Mouse (Mus musculus) NIH3T3 (cell line): ENCODE data around the gene Hes7.

Source experiments
- DNase-seq: peaks from one replicate; pipeline ENCODE4 v3.0.0-alpha.2; 2012; ENCODE audit warnings: low read depth

The Hes7 gene

DNA sequence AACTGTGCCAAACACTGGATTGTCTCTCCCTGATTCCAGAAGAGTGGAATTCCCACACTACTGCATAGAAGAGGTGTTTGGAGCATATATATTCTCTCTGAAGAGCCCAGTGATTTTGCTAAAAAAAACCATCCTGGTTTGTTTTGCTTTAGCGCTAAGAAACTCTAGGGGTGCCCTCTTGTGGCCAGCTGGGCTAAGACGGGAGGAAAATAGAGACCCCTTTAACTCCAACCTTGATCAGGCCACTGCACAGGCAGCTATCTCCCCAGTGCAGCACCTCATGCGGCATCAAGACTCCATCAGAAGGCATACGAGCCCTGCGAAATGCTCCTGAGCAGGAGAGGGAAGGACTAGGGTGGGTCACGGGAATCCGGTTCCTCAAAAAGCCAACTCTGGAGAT lies 30.2 kb downstream of the Hes7 start:
- peak; percentile 80 for DNase-seq

DNA sequence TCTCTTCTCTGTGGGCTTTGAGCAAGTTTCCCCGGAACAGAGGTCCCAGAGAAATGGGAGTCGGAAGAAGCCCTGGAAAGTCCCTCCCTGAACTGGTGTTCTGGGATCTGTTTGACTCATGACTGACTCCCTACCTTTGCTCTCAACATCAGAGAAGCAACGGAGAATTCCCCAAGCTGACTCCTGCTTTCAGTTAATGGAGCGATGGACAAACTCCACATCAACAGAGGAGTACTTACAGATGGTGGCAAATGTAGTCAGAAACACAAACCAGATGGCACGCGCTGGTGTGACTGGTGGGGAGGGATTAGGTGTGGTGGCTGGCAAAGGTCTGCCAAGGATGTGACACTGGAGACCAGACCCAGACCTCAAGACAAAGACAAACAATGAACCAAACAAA lies 30.8 kb downstream of the Hes7 start:
- no peak for DNase-seq

DNA sequence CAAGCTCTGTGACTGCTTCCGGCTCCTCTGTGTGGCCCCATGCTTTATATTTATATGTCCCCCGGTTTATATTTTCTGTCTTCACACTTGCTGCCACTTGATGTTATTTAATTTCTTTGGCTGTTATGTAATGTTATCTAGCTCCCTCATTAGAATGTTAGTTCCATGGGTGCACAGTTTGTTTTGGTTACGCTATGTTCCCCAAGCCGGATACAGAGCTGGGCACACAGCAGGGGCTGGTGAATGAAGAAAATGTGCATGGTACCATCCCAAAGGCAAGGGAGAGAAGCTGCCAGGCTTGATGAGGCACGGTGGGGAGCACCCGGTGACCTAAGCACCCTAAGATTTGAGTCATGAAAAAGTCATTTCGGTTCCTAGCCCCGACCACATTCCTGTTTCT lies 33.6 kb downstream of the Hes7 start:
- no peak for DNase-seq

DNA sequence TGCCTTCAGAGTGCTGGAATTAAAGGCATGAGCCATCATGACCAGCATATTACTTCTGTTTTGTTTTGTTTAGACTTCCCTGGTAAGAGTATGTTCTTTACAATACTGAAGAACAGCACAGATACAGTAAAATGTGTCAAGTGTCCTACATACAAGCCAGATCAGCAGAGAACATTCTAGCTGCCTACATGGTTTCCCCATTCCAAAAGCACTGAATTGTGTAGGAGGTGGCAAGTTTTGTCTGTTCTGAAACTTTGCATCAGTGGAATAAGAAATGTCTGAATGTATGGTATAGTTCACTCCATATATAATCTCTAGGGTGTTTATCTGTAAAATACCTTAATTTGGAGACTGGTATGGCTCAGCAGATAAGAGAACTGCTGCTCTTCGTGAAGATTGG lies 35.1 kb downstream of the Hes7 start:
- no peak for DNase-seq

DNA sequence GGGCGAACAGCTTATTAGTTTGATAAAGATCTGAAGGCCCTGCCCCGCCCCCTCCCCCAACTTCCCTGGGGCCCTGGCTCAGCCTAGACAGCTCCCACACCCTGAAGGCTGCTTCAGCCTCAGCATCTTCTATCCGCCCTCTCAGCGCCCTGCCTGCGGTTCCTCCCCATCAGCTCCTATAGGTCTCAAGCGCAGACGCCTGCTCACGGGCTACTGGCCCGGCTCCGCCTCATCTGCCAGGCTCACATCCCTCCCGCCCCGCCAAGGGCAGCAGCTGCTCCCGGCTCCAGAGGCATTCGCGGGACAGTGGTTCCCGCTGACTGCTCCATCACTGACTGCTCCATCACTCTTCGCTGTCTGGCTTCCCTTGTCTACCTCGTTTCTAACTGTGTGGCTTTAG lies 36.6 kb downstream of the Hes7 start, which contains the start of gene Alox12b:
Gene Alox12b (plus strand): TSS at position 190 of the 400 bp plus-strand sequence.
- no peak for DNase-seq

DNA sequence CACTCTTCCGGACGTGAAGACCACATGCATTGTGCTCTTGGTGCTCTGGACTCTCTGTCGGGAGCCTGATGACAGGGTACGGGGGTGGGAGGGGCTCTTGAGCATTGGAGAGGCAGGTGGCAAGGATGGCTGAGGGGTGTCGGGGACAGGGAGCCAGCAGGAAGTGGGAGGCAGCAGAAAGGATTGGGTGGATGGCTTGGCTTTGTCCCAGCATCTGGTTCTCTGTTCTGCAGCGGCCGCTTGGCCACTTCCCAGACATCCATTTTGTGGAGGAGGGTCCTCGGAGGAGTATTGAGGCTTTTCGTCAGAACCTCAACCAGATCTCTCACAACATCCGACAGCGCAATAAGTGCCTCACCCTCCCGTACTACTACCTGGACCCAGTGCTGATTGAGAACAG lies 49.1 kb downstream of the Hes7 start:
- no peak for DNase-seq

DNA sequence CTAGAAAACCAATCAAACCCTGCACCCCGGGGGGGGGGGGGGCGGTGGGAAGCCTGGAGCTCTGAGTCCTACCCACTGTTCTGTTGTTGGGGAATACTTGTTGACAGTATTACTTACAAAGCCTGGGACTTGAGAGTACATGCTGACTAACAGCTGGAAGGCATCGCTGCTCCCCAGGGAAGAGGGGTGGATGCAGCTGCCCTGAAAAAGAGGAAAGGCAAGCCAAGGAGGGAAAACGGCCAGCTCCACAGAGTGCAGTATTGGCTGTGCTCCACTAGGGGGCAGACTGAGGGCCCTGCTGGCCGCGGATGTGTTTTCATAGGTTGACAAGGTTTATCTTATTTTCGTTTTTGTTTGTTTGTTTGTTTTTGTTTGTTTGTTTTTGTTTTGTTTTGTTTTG lies 51.4 kb downstream of the Hes7 start:
- DNase-seq = peak; percentile 88

DNA sequence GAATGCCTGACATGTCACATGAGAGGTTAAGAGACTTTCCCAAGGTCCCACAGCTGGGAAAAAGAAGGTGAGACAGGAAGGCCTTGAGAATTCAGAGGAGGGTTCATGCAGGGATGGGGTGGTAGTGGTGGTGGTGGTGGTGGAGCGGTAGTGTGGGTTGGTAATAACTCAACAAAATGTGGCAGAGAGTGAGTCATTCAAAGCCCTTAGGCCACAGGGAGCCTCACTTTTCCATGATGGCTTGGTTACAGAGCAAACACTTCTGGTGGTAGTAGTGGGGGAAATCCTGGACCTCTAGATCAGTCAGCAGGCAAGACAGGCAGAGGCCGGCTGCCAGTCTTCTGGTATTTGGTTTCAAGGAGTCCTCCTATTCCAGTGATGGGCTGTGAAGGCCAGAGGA lies 52.4 kb downstream of the Hes7 start:
- peak; percentile 17 for DNase-seq
